Mouse (Mus musculus) C2C12 (cell line): ENCODE data around the gene Iqcb1. TPM values are rescaled to one million over a fixed set of nuclear protein-coding genes. Genes with fewer than 3 reads are reported as not detected.

Experiments
- H3K27me3 ChIP-seq: one replicate; pipeline ENCODE4 v1.6.1; 2011; ENCODE audit not compliant: control insufficient read depth, insufficient read depth, insufficient read length
- H3K36me3 ChIP-seq: one replicate; pipeline ENCODE4 v1.6.1; 2011; ENCODE audit not compliant: control insufficient read depth, insufficient read depth
- H3K4me3 ChIP-seq: one replicate; pipeline ENCODE4 v1.5.1; 2011; ENCODE audit warnings: mild to moderate bottlenecking, control low read depth; ENCODE audit not compliant: poor library complexity, insufficient read depth, severe bottlenecking
- H3K79me2 ChIP-seq: one replicate; pipeline ENCODE4 v1.6.1; 2011; ENCODE audit not compliant: control insufficient read depth, insufficient read depth
- H3K79me3 ChIP-seq: one replicate; pipeline ENCODE4 v1.6.1; 2011; ENCODE audit warnings: low read depth, control low read depth
- H3ac ChIP-seq: one replicate; pipeline ENCODE3; 2011; ENCODE audit warnings: low read depth; ENCODE audit not compliant: control insufficient read depth, insufficient read length
- CEBPB ChIP-seq: IDR thresholded peaks from one replicate; pipeline ENCODE4 v1.6.1; 2011; ENCODE audit warnings: low read depth, mild to moderate bottlenecking, control low read depth, moderate library complexity
- CTCF ChIP-seq: IDR thresholded peaks from one replicate; pipeline ENCODE4 v1.5.1; 2011; ENCODE audit not compliant: control insufficient read depth, insufficient read depth, insufficient read length
- FOSL1 ChIP-seq: IDR thresholded peaks from one replicate; pipeline ENCODE4 v1.8.0; 2011; ENCODE audit warnings: mild to moderate bottlenecking, low read length; ENCODE audit not compliant: poor library complexity, insufficient read depth, severe bottlenecking
- MAX ChIP-seq: IDR thresholded peaks from one replicate; pipeline ENCODE4 v1.6.1; 2011; ENCODE audit warnings: mild to moderate bottlenecking, control low read depth
- MYOD1 ChIP-seq: IDR thresholded peaks from one replicate; pipeline ENCODE4 v1.6.1; 2011; ENCODE audit warnings: low read depth; ENCODE audit not compliant: control insufficient read depth, insufficient read length
- MYOG ChIP-seq: IDR thresholded peaks from one replicate; pipeline ENCODE4 v1.6.1; 2011; ENCODE audit not compliant: control insufficient read depth, insufficient read length; ENCODE audit errors: extremely low read depth
- USF1 ChIP-seq: IDR thresholded peaks from one replicate; pipeline ENCODE4 v1.6.1; 2011; ENCODE audit warnings: low read depth, mild to moderate bottlenecking, control low read depth, moderate library complexity
- polyA plus RNA-seq: library from polyadenylated mRNA; unstranded; fragments of >200 nt; fragmentation: generic; extraction: Trizol; gene quantifications from one replicate; pipeline ENCODE4 v1.2.1, GENCODE M21; 2012; ENCODE audit warnings: missing spikeins

Gene Iqcb1
- polyA plus RNA-seq, 1 experiment, result 3.4 TPM

DNA sequence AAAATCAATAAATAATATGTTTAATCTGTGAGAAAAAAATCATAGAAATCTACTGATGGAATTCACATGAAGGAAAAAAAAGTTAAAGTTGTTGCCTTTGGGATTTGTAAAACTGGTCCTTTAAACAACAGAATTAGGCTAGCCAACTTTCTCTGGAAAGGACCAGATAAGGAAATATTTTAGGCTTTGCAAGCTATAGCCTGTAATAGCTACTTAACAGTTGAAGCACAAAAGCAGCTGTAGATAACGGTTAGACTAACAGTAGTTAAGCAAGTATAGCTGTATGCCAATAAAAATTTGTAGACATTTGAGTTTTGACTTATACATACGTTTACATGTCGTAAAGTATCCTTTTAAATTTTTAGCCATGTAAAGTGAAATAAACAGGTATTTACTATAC is 35.4 kb downstream of the Iqcb1 start:
- Histone ChIP-seq H3K4me3 (no peak overlapping the region), H3K79me2 (no peaks in the 10 kb centered on the region), H3K36me3 (peaks cover 25% of the 10 kb centered on the region), H3K79me3 (no peaks in the 10 kb centered on the region), H3ac (no peak overlapping the region), H3K27me3 (no peaks in the 10 kb centered on the region)
- TF ChIP-seq USF1 (no peak), CTCF (no peak), MYOD1 (no peak), CEBPB (no peak), FOSL1 (no peak), MAX (no peak), MYOG (no peak)

DNA sequence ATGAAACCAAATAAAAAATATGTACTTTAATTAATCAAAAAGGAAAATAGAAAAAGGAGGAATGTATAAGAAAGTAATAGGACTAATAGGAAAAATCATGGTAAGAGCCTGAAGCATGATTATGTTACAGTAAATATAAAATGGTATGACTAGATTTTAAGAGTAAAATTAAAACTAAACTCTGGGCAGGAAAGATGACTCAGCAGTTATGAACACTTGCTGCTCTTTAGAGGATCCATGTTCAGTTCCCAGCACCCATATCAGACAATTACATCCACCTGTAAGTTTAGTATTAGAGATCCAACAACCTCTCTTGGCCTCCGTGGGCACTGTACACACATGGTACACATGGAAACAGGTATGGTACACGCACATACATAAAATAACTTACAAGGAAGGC is 41.3 kb downstream of the Iqcb1 start:
- no peaks in the 10 kb centered on the region for H3K27me3 ChIP-seq
- H3K4me3 ChIP-seq, result no peak overlapping the region
- H3ac ChIP-seq, result no peak overlapping the region
- peaks cover 8% of the 10 kb centered on the region for H3K79me3 ChIP-seq
- no peak for TF ChIP-seq CEBPB
- no peak for TF ChIP-seq MYOD1
- no peak for TF ChIP-seq FOSL1
- no peak for TF ChIP-seq MYOG
- no peak for TF ChIP-seq USF1
- TF ChIP-seq MAX, result no peak
- TF ChIP-seq CTCF, result no peak
- peaks cover 20% of the 10 kb centered on the region for H3K79me2 ChIP-seq
- H3K36me3 ChIP-seq, result peaks cover 30% of the 10 kb centered on the region

DNA sequence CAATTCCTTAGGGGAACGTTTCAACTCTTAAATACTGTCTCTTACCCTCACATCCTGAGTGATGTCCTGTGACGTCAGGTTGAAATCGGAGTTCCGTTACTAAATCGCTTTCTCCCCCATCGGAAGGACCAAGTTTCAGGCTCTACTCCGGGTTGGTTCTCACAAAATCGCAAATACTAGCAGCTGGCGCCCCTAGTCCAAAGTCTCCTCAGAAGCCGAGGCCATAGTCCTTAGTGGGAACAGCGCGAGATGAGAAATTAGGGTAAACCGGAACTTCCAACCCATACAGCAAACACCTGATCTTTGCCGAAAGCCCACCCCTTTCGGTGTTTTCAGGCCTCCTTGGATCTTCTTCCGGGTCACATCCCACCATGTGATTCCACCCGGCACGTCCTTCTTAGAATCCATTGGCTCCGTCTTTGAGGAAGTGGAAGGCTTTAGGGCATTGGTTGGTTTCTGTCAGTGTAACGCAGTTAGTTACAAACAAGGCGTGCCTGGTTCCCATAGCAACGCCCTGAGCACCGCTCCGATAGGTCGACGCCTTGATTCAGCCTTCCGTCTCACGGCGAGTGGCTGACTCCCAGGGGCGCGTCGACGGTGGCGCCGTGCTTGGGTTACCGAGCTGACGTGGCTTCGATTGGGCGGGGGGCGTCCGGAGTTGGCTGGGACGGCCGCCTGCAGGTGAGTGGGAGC is 46.5 kb downstream of the Iqcb1 start, which contains the start of the genes Eaf2 and Golgb1:
Gene Eaf2 (minus strand): TSS at position 421 of the 693 bp plus-strand sequence.
Gene Golgb1 (plus strand): TSS at position 558 of the 693 bp plus-strand sequence.
- H3K36me3 ChIP-seq, result peaks cover 26% of the 10 kb centered on the region
- peak within 1 kb of the TSS; percentile 69 for H3K4me3 ChIP-seq
- TF ChIP-seq MAX (peak; percentile 84), FOSL1 (no peak), USF1 (peak; percentile 99)
- H3ac ChIP-seq, result peak within 1 kb of the TSS; percentile 70
- H3K27me3 ChIP-seq, result no peaks in the 10 kb centered on the region
- H3K79me2 ChIP-seq, result peaks cover 65% of the 10 kb centered on the region
- H3K79me3 ChIP-seq, result peaks cover 35% of the 10 kb centered on the region

DNA sequence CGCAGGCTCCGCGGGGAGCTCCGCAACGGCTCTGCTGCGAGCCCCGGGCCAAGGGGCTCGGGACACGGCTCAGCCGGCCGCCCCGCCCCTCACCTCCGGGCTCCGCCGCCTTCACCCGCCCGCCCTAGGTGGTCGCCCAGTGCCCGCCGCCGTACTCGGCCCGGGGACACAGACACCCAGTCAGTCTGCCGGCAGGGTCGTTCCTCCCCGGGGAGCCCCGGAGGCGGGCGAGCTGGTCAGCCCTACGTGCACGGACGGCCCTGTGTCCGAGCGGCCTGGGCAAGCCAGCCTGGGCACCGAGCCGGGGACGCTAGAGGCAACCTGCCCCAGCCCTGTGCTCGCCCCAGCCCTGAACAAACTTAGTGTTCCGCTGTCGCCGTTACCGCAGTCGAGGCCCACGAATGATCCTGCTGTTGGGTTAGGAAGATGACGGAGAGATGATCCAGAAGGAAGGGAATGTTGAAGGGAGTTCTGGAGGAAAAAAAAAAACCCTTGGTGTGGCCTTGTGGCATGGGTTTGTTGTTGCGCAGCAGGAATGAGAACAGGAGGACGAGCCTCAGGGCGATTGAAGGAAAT is 47.2 kb downstream of the Iqcb1 start:
- Histone ChIP-seq H3K4me3 (peak overlapping the region; percentile 69), H3K36me3 (peaks cover 20% of the 10 kb centered on the region), H3K79me3 (peaks cover 35% of the 10 kb centered on the region), H3K79me2 (peaks cover 68% of the 10 kb centered on the region), H3ac (peak overlapping the region; percentile 70), H3K27me3 (no peaks in the 10 kb centered on the region)
- TF ChIP-seq USF1 (no peak), CTCF (no peak), FOSL1 (no peak), CEBPB (no peak), MYOD1 (no peak), MYOG (no peak), MAX (no peak)

DNA sequence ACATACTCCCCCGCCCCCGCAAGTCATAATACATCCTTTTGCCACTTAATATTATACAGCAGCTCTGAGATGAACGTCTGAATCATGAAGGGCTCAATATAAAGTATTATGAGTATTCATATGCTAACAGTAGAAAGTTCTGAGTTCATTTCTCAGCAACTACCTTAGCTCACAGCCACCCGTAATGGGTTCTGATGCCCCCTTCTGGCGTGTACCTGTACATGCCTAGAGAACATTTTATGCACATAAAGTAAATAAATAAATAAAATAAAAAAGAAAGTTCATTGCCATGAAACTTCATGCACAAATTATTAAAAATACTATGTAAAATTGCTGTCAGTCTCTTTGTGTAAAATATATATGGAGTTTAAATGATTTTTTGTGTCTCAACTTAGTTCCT is 49.1 kb downstream of the Iqcb1 start:
- no peaks in the 10 kb centered on the region for H3K27me3 ChIP-seq
- H3K79me3 ChIP-seq, result peaks cover 35% of the 10 kb centered on the region
- H3K36me3 ChIP-seq, result peaks cover 2% of the 10 kb centered on the region
- no peak overlapping the region for H3K4me3 ChIP-seq
- TF ChIP-seq CEBPB, result no peak
- no peak for TF ChIP-seq MYOG
- H3K79me2 ChIP-seq, result peaks cover 72% of the 10 kb centered on the region
- no peak overlapping the region for H3ac ChIP-seq

DNA sequence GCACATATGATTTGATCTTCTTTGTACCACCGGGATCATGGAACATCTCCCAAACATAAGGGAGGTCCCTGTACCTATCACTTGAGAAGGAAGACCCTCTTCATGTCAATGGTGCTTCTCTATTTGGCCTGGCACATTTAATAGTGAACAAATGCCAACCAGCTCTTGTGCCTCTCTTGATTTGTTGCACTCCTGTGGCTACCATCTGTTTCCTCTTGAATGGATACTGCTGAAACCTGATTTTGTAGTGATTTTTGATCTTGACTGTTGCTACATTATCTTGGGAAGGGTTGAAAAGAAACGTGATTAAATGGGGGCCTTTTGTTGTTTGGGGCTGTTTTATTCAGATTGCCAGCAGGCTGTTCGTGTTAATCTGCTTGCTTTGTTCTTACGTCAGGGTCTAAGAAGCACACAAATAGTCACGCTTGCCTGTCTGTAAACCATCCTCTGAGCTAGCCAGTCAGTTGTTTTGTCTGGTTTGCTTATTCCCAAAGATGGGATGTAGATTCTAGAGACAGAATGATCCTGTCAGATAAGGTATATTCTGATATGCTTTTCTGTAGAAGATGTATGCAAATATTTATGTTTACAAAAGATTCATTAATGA is 54.7 kb downstream of the Iqcb1 start:
- H3K4me3 ChIP-seq, result no peak overlapping the region
- TF ChIP-seq MAX (no peak), CTCF (no peak), MYOD1 (no peak), FOSL1 (no peak), MYOG (no peak), USF1 (no peak), CEBPB (no peak)
- peaks cover 9% of the 10 kb centered on the region for H3K36me3 ChIP-seq
- peaks cover 11% of the 10 kb centered on the region for H3K79me3 ChIP-seq
- H3K79me2 ChIP-seq, result peaks cover 31% of the 10 kb centered on the region
- H3K27me3 ChIP-seq, result no peaks in the 10 kb centered on the region
- H3ac ChIP-seq, result no peak overlapping the region
